Mouse (Mus musculus): ENCODE measurements around the gene Tbc1d13. TPM values are rescaled to one million over a fixed set of nuclear protein-coding genes. Genes with fewer than 3 reads are reported as not detected.
"Not testable (repeated sequence)": the region's sequence is repeated elsewhere in the genome, so short reads cannot be mapped to it uniquely, and the experiment has no call there.

Tbc1d13 gene
- total RNA-seq, 2 experiments from 2014 or later, result 49.3 to 56.3 TPM

GRCm38 (mm10) chr2:30128789-30129188, 4.8 kb upstream of the Tbc1d13 start:
- DNase-seq, result no peak

DNA sequence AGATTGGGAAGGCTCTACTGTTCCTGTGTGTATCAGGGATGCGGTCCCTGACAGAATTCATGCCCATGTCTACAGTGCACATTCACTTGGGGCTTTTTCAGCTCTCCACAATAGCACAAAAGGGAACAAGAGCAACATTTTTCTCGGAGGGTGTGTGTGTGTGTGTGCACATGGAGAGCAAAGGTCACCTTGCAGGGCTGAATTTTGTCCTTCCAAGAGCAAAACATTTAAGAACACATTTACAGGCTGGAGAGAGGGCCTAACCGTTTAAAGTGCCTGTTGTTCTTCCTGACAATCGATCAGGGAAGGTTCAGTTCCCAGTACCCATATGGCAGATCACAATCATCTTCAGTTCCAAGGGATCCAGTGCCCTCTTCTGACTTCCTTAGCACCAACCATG, 3.4 kb upstream of the Tbc1d13 start:
- no peak for DNase-seq

- DNase-seq, result not testable (repeated sequence)
Measured at GRCm38 (mm10) chr2:30131240-30131639, 2.3 kb upstream of the Tbc1d13 start.

GRCm38 (mm10) chr2:30132801-30133612, 539 bp upstream of the Tbc1d13 start:
- peak; percentile 35 to 68 for DNase-seq

DNA sequence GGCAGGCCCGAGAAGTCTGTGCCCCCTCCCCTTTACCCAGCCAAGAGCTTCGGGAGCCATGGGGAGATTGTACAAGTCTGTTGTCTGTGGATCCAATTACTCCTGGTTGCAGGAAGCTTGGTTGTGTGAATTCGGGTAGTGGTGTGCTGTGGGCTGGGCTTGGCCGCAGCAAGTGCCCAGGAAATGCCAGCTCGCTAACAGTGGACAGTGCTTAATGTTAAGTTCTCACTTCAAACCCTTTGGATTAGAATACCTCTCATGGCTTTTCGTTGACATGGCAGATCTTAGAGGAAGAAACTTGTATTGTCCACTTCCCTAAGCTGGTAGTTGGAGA, 799 bp downstream of the Tbc1d13 start:
- peak in 1 of 2 experiments; percentile 28 for DNase-seq

DNA sequence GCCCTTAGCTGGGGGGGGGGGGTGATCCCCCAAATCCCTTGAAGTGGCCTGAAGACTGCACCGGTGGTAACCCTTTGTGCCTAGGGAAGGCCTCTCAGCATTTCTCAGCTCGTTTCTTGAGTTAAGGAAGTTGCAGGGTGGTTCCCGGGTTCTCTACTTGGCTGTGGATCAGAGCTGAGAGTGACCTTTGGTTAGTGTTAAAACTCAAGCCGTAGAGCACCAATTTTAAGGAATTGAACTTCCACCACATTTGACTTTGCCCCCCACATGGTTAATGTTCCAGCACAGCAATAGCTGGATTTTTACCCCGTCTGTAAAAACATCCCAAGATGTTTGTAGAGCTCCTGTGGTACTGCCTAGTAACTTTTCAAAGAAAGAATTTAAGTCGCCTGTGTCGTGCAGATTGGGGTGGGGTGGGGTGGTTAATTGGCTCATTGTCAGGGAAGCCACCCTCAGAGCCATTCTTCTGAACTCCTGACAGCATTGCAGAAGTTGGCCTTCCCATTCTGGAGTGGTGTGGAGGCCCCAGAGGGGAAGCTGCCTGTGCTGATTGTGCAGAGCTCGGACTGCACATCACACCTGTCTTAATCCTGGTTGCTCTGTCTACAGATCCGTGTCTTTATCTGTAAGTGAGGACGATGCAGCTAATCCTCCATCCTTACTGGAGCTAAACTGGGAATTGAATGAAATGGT, 1.5 kb downstream of the Tbc1d13 start:
- DNase-seq, result peak in 1 of 2 experiments; percentile 36

DNA sequence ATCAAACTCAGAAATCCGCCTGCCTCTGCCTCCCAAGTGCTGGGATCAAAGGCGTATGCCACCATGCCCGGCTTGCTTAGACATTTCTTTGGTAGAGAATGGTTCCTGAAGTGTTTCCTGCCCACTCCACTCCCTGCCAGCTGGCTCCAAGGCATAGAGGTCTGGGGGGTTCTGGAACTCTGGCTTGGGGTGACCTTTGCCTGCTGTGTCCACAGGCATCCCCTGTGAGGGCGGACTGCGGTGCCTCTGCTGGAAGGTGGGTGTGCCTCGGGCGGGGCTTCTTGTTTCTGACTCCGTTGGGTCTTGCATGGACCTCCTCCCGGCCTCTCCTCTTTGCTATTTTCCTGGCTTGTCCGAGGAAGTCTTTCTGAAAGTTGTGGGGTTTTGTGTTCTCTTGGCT, 2.9 kb downstream of the Tbc1d13 start:
- DNase-seq, result no peak

GRCm38 (mm10) chr2:30140021-30140420, 6.5 kb downstream of the Tbc1d13 start:
- not testable (repeated sequence) for DNase-seq

DNA sequence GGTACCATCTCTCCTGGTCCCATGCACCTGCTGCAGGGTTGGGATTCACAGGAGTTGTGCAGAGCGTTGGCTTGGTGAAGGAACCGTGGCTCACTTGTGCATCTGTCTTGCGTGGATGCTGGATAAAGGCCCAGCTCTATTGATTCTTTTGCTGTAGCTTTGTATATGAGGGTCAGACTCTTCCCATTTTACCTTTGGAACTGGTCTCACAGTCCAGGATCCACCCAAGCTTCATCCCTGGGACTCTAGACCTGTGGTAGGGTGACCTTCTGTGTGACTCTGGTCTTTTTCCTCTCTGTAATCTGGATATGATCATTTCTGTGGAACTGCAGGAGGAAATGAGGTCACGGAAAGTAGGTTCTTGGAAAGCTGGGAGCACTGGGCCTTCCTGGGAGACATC, 10.9 kb downstream of the Tbc1d13 start:
- DNase-seq, result no peak

GRCm38 (mm10) chr2:30147466-30147865, 13.9 kb downstream of the Tbc1d13 start:
- DNase-seq, result peak; percentile 89 to 92

- DNase-seq, result peak; percentile 11 to 30
Measured at GRCm38 (mm10) chr2:30151840-30152239, 18.3 kb downstream of the Tbc1d13 start.

DNA sequence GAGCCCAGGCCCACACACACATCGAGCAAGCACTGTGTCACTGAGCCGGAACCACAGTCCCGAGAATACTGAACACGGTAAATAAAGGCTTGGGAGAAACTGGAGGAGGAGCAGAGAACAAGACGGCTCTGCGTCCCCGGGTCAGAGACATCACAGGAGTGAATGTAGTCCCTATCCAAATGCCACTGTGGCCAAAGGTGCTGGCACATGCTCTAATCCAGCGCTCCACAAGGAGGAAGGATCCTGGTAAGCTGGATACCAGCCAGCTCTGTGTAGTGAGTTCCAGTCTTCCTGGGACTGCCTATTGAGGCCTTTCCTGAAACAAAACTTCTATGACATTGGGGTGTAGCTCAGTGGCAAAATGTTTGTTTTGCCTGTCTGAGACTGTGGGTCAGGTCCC, 19.1 kb downstream of the Tbc1d13 start:
- peak; percentile 20 to 44 for DNase-seq

- DNase-seq, result not testable (repeated sequence)
Measured at GRCm38 (mm10) chr2:30159871-30160270, 26.3 kb downstream of the Tbc1d13 start.

GRCm38 (mm10) chr2:30161809-30162208, 28.3 kb downstream of the Tbc1d13 start:
- DNase-seq, result peak in 1 of 2 experiments; percentile 44

DNA sequence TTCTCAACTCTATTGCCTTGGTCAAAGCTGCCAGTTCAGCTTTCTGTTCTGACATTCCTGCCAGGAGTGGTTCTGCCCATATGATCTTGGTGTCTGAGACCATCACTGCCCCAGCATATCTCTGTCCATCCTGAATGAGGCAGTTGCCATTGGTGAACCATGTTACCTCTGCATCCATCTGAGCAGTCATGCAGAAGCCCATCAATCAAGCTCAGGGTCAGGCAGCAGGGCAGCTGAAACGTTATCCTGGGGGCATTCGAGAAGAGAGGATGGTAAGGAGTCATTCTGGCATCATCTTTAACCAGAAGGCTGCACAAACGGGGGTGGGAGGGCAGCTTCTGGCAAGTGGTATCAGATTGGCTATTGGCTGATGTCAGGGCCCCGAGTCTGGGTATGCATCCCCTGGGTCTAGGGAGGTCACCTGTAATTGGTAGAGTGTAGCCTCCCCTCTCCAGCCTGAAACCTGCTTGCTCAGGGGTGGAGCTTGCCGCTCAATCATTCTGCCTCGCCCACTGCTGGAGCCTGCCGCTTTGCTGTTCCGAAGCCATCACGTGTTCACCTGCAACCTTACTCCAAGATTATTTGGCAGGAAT, 30.9 kb downstream of the Tbc1d13 start:
- no peak for DNase-seq

DNA sequence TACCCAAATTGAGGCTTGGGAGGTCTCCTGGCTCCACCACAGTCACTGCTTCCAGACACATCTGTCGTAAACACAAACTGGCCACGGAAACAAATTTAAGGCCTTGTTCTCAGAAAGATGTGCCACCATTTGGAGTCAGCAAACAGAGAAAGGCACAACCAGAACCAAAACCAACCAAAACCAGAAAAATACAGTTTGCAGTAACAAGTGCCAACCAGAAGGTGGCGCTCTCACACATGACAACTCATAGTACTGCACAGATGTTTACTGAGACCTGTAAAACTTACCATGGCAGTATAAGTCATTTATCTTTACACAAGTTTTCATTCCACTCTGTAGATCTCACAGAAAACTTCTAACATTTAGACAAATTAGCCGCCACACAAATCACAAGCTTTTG, 33.1 kb downstream of the Tbc1d13 start:
- no peak for DNase-seq

- DNase-seq, result peak; percentile 94
Measured at GRCm38 (mm10) chr2:30171371-30171996, 37.9 kb downstream of the Tbc1d13 start, which contains the start of gene Endog. Gene Endog, plus strand, starts transcription at chr2:30171493.

- DNase-seq, result peak; percentile 24 to 43
Measured at GRCm38 (mm10) chr2:30171997-30172382, 38.4 kb downstream of the Tbc1d13 start.

DNA sequence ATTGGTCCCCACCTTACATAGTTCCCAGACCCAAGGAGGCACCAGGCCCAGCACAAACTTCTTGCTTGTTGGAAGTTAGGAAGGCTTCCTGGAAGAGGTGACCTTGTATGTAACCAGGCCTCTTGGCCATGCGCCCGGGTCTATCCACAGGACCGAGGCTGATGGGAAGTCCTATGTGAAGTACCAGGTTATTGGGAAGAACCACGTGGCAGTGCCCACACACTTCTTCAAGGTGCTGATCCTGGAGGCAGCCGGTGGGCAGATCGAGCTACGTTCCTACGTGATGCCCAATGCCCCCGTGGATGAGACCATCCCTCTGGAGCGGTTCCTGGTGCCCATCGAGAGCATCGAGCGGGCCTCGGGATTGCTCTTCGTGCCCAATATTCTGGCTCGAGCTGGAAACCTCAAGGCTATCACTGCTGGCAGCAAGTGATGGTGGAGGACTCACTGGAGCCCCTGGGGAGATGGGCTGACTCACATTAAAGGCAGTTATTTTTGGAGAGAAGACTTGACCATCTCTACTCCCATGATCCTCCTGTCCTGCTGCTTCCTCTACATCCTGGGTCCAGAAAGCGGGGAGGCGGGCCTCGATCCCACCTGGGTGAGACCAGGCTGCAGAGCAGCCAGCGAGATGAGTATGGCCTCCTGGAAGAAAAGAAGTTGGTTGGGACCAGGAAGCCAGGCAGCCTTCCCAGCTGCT, 40.1 kb downstream of the Tbc1d13 start:
- DNase-seq, result peak in 1 of 2 experiments; percentile 32

- DNase-seq, result no peak
Measured at GRCm38 (mm10) chr2:30175897-30176296, 42.4 kb downstream of the Tbc1d13 start.

DNA sequence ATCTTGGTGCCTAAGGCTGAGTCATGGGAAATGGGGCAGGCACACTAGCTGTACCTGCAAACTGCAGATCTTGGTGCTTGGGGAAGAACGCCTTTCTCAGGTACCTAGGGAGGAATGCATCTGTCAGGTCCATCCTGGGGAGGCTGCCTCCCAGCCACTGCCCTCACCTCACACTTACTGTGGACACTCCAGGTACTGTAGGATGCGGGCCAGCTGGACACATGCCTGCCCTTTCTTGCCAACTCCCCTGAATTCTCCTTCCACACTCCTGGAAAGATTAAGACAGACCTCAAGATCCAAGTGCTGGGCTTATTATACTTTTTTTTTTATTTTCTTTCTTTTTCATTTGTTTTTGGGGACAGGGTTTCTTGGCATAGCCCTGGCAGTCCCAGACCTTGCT, 43.0 kb downstream of the Tbc1d13 start:
- no peak for DNase-seq
